Mouse (Mus musculus) liver, embryonic 14.5 days (tissue): ENCODE data around the gene Kctd10. TPM values are rescaled to one million over a fixed set of nuclear protein-coding genes. Genes with fewer than 3 reads are reported as not detected.
A peak's percentile ranks its signal among the peaks of the same experiment; 100 is the strongest.

ENCODE experiments used
- ATAC-seq: fragments of 200-750 bp; cut with Nextera tagmentation; 2 replicates; pipeline ENCODE4 v1.8.0; 2017; ENCODE audit warnings: moderate number of reproducible peaks, mild to moderate bottlenecking, moderate library complexity; ENCODE audit not compliant: insufficient read depth
- DNase-seq, 3 experiments: peaks; one replicate each; pipeline ENCODE4 v3.0.0-alpha.2; 2012 to 2013; ENCODE audit warnings: low read depth in 3 of 3, low spot score in 3 of 3
- H3K27ac ChIP-seq: fragments of 300-500 bp; sonication (generic); 2 replicates; pipeline ENCODE4 v1.5.1; 2014; ENCODE audit warnings: moderate library complexity, mild to moderate bottlenecking, control low read depth, inconsistent platforms
- H3K27me3 ChIP-seq: fragments of 300-500 bp; sonication (generic); 2 replicates; pipeline ENCODE4 v1.6.1; 2014; ENCODE audit warnings: mild to moderate bottlenecking, low read length, moderate library complexity; ENCODE audit not compliant: control insufficient read depth, insufficient read depth
- H3K36me3 ChIP-seq: fragments of 300-500 bp; sonication (generic); replicated peaks from 2 replicates; pipeline ENCODE4 v1.6.1; 2014; ENCODE audit warnings: low read depth; ENCODE audit not compliant: control insufficient read depth, insufficient read depth
- H3K4me1 ChIP-seq, 2 experiments: fragments of 200-500 bp in 1 of 2; fragments of 300-500 bp in 1 of 2; sonication (generic) in 1 of 2; replicated peaks; 2 replicates each; pipeline ENCODE4 v1.6.1; 2012 to 2014; ENCODE audit warnings: antibody characterized with exemption in 1 of 2, inconsistent platforms in 1 of 2, low read length in 1 of 2; ENCODE audit not compliant: control insufficient read depth in 2 of 2, insufficient read depth in 2 of 2
- H3K4me2 ChIP-seq: fragments of 300-500 bp; sonication (generic); 2 replicates; pipeline ENCODE4 v1.6.1; 2014; ENCODE audit warnings: low read depth, mild to moderate bottlenecking, control low read depth, moderate library complexity
- H3K4me3 ChIP-seq, 2 experiments: fragments of 200-500 bp in 1 of 2; fragments of 300-500 bp in 1 of 2; sonication (generic) in 1 of 2; 2 replicates each; pipeline ENCODE4 v1.5.1; 2012 to 2014; ENCODE audit warnings: low read depth in 2 of 2, low read length in 2 of 2, mild to moderate bottlenecking in 2 of 2, control low read depth in 1 of 2, inconsistent platforms in 1 of 2, moderate library complexity in 1 of 2; ENCODE audit not compliant: insufficient read depth in 1 of 2
- H3K9ac ChIP-seq: fragments of 300-500 bp; sonication (generic); replicated peaks from 2 replicates; pipeline ENCODE4 v1.6.1; 2014; ENCODE audit warnings: mild to moderate bottlenecking, control low read depth, moderate library complexity
- H3K9me3 ChIP-seq: fragments of 300-500 bp; sonication (generic); 2 replicates; pipeline ENCODE4 v1.6.1; 2016; ENCODE audit warnings: low read length, mixed read lengths; ENCODE audit not compliant: control insufficient read depth
- CTCF ChIP-seq: IDR thresholded peaks from 2 replicates; pipeline ENCODE4 v1.5.1; 2016; ENCODE audit warnings: antibody characterized with exemption, low read depth, control low read depth
- EP300 ChIP-seq: IDR thresholded peaks from 2 replicates; pipeline ENCODE4 v1.6.1; 2016; ENCODE audit warnings: antibody characterized with exemption, low read depth
- WGBS: fragments of 180-500 bp; shearing (Covaris S2); extraction: QIAGEN DNeasy Blood & Tissue Kit; methylation state at CpG from one replicate; pipeline ENCODE4 v1.1.7; 2014; ENCODE audit not compliant: insufficient replicate concordance; 5-methylcytosine and 5-hydroxymethylcytosine counted together
- polyA plus RNA-seq, 2 experiments: library from polyadenylated mRNA; depleted of rRNA in 1 of 2; stranded (reverse) in 1 of 2; unstranded in 1 of 2; fragments of >200 nt; fragmentation: Nextera tagmentation in 1 of 2; extraction: Ambion mirVana in 1 of 2; gene quantifications; 2 replicates each; pipeline versions ENCODE4 v1.2.1 to v1.2.3; 2012 to 2014

The Kctd10 gene
- polyA plus RNA-seq, 2 experiments: 13.0 to 16.6 TPM

DNA sequence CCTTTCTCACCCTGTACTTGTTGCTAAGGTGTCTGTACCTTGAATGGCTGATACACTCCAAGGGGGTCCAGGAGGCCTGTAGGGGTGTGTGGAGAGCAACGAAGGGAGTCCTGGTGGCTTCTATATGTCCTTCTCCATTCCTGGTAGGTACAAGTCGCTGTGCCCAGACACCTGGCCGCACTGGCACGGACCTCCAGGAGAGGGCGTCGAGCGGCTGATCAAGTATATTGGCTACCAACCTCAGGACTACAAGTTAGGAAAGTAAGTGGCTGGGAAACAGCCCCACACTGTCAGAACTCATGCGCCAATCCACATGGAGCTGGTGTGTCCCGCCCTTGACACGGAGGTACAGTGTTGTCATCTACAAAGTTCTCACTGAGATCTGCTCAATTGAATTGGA is 28.8 kb downstream of the Kctd10 start:
- Histone ChIP-seq H3K27ac (no peak overlapping the region), H3K9me3 (no peaks in the 10 kb centered on the region), H3K4me3 (no peak overlapping the region), H3K36me3 (no peaks in the 10 kb centered on the region), H3K27me3 (no peaks in the 10 kb centered on the region), H3K9ac (no peak overlapping the region), H3K4me2 (no peak overlapping the region), H3K4me1 (no peaks in the 10 kb centered on the region)
- 42% methylated on average over 10 of the region's 10 CpGs for WGBS
- ATAC-seq (no peak), DNase-seq (no peak)
- TF ChIP-seq CTCF (peak; percentile 54), EP300 (no peak)

- no peaks in the 10 kb centered on the region for H3K4me1 ChIP-seq
- no peak overlapping the region for H3K4me2 ChIP-seq
- no peak for DNase-seq
- no peak overlapping the region for H3K4me3 ChIP-seq
- no peaks in the 10 kb centered on the region for H3K27me3 ChIP-seq
- H3K36me3 ChIP-seq: no peaks in the 10 kb centered on the region
- 64% methylated on average over 10 of the region's 10 CpGs for whole genome bisulfite sequencing
- no peak overlapping the region for H3K27ac ChIP-seq
- no peak overlapping the region for H3K9ac ChIP-seq
- no peak for ATAC-seq
- TF ChIP-seq EP300: no peak
- no peaks in the 10 kb centered on the region for H3K9me3 ChIP-seq
Measured at GRCm38 (mm10) chr5:114347005-114347404, 33.3 kb downstream of the Kctd10 start.

DNA sequence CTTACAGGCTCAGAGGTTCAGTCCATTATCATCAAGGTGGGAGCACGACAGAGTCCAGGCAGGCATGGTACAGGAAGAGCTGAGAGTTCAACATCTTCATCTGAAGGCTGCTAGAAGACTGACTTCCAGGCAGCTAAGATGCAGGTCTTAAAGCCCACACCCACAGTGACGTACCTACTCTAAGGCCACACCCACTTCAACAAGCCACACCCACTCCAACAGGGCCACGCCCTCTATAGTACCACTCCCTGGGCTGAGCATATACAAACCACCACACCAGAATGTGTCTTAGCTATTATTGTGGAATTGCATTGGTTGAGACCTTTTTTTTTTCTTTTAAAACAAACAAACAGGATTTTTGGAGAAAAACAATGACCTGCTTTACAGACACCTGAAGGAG is 34.8 kb downstream of the Kctd10 start:
- WGBS: 24% methylated on average over 3 of the region's 3 CpGs
- Histone ChIP-seq H3K36me3 (no peaks in the 10 kb centered on the region), H3K4me2 (no peak overlapping the region), H3K4me1 (no peaks in the 10 kb centered on the region), H3K4me3 (no peak overlapping the region), H3K27me3 (no peaks in the 10 kb centered on the region), H3K27ac (no peak overlapping the region), H3K9ac (no peak overlapping the region), H3K9me3 (no peaks in the 10 kb centered on the region)
- ATAC-seq: 0 out of 2 replicates have a peak, but pooled peaks have one; percentile 50
- peak; percentile 35 to 53 (median 36) for DNase-seq
- TF ChIP-seq EP300 (no peak), CTCF (no peak)

GRCm38 (mm10) chr5:114343612-114344011 is 36.7 kb downstream of the Kctd10 start:
- no peaks in the 10 kb centered on the region for H3K9me3 ChIP-seq
- H3K36me3 ChIP-seq: no peaks in the 10 kb centered on the region
- H3K27me3 ChIP-seq: no peaks in the 10 kb centered on the region
- TF ChIP-seq CTCF: no peak
- no peak for TF ChIP-seq EP300
- DNase-seq (no peak), ATAC-seq (no peak)
- 65% methylated on average over 7 of the region's 7 CpGs for WGBS
- no peak overlapping the region for H3K4me3 ChIP-seq
- H3K4me1 ChIP-seq: no peaks in the 10 kb centered on the region
- no peak overlapping the region for H3K4me2 ChIP-seq
- no peak overlapping the region for H3K9ac ChIP-seq
- no peak overlapping the region for H3K27ac ChIP-seq

GRCm38 (mm10) chr5:114342996-114343395 is 37.3 kb downstream of the Kctd10 start:
- TF ChIP-seq CTCF (no peak), EP300 (no peak)
- no peak overlapping the region for H3K4me3 ChIP-seq
- H3K9ac ChIP-seq: no peak overlapping the region
- H3K36me3 ChIP-seq: no peaks in the 10 kb centered on the region
- ATAC-seq (no peak), DNase-seq (no peak)
- WGBS: 37% methylated on average over 5 of the region's 5 CpGs
- no peak overlapping the region for H3K27ac ChIP-seq
- H3K4me1 ChIP-seq: no peaks in the 10 kb centered on the region
- no peak overlapping the region for H3K4me2 ChIP-seq
- no peaks in the 10 kb centered on the region for H3K9me3 ChIP-seq
- H3K27me3 ChIP-seq: no peaks in the 10 kb centered on the region
